Mouse (Mus musculus): ENCODE measurements around the gene Arl4d.
"Not testable (repeated sequence)": the region's sequence is repeated elsewhere in the genome, so short reads cannot be mapped to it uniquely, and the experiment has no call there.

The Arl4d gene

GRCm38 (mm10) chr11:101645411-101646282, 19.7 kb upstream of the Arl4d start:
- in situ Hi-C loops (cut with MboI; ENCODE audit: low sequenced_read_pairs), result not testable (repeated sequence)

GRCm38 (mm10) chr11:101646283-101646794, 19.0 kb upstream of the Arl4d start:
- in situ Hi-C loops (cut with MboI; ENCODE audit: low sequenced_read_pairs), result not testable (repeated sequence)

GRCm38 (mm10) chr11:101647093-101647492, 18.2 kb upstream of the Arl4d start:
- in situ Hi-C loops (cut with MboI; ENCODE audit: low sequenced_read_pairs), result not testable (repeated sequence)

GRCm38 (mm10) chr11:101656356-101656755, 9.0 kb upstream of the Arl4d start:
- in situ Hi-C loops (cut with MboI; ENCODE audit: low sequenced_read_pairs), result no loop called here

- in situ Hi-C loops (cut with MboI; ENCODE audit: low sequenced_read_pairs), result no loop called here
Measured at GRCm38 (mm10) chr11:101657528-101657885, 7.8 kb upstream of the Arl4d start.

- in situ Hi-C loops (cut with MboI; ENCODE audit: low sequenced_read_pairs), result not testable (repeated sequence)
Measured at GRCm38 (mm10) chr11:101657886-101658750, 7.2 kb upstream of the Arl4d start.

- in situ Hi-C loops (cut with MboI; ENCODE audit: low sequenced_read_pairs), result no loop called here
Measured at GRCm38 (mm10) chr11:101658751-101659558, 6.4 kb upstream of the Arl4d start.

GRCm38 (mm10) chr11:101661191-101661590, 4.2 kb upstream of the Arl4d start:
- in situ Hi-C loops (cut with MboI; ENCODE audit: low sequenced_read_pairs), result no loop called here

GRCm38 (mm10) chr11:101661786-101662185, 3.6 kb upstream of the Arl4d start:
- in situ Hi-C loops (cut with MboI; ENCODE audit: low sequenced_read_pairs), result no loop called here

GRCm38 (mm10) chr11:101663229-101664027, 1.9 kb upstream of the Arl4d start:
- in situ Hi-C loops (cut with MboI; ENCODE audit: low sequenced_read_pairs), result no loop called here

GRCm38 (mm10) chr11:101665636-101665992, 273 bp downstream of the Arl4d start:
- in situ Hi-C loops (cut with MboI; ENCODE audit: low sequenced_read_pairs), result loop anchor here (5.0 kb wide), 1 partner anchor 67 kb away; the partner anchor contains the start of gene Dhx8

- in situ Hi-C loops (cut with MboI; ENCODE audit: low sequenced_read_pairs), result loop anchor here (5.0 kb wide), 1 partner anchor 66 kb away; the partner anchor contains the start of gene Dhx8
Measured at GRCm38 (mm10) chr11:101666626-101667345, 1.4 kb downstream of the Arl4d start.

GRCm38 (mm10) chr11:101667871-101668532, 2.7 kb downstream of the Arl4d start:
- in situ Hi-C loops (cut with MboI; ENCODE audit: low sequenced_read_pairs), result loop anchor here (5.0 kb wide), 1 partner anchor 64 kb away; the partner anchor contains the start of gene Dhx8

- in situ Hi-C loops (cut with MboI; ENCODE audit: low sequenced_read_pairs), result loop anchor here (5.0 kb wide), 1 partner anchor 64 kb away; the partner anchor contains the start of gene Dhx8
Measured at GRCm38 (mm10) chr11:101668546-101669261, 3.4 kb downstream of the Arl4d start.

GRCm38 (mm10) chr11:101670334-101670733, 5.0 kb downstream of the Arl4d start:
- in situ Hi-C loops (cut with MboI; ENCODE audit: low sequenced_read_pairs), result no loop called here

- in situ Hi-C loops (cut with MboI; ENCODE audit: low sequenced_read_pairs), result no loop called here
Measured at GRCm38 (mm10) chr11:101671255-101671654, 5.9 kb downstream of the Arl4d start.

GRCm38 (mm10) chr11:101673010-101673642, 7.8 kb downstream of the Arl4d start:
- in situ Hi-C loops (cut with MboI; ENCODE audit: low sequenced_read_pairs), result no loop called here
